Mouse (Mus musculus) c-Kit-positive CD71-negative TER-119-negative erythroid progenitor cells, embryonic 14.5 days (primary cell): ENCODE measurements around the gene Eif4e3.

Experiments
- DNase-seq: peaks from one replicate; pipeline ENCODE4 v3.0.0-alpha.2; 2013; ENCODE audit warnings: low read depth

Gene Eif4e3

DNA sequence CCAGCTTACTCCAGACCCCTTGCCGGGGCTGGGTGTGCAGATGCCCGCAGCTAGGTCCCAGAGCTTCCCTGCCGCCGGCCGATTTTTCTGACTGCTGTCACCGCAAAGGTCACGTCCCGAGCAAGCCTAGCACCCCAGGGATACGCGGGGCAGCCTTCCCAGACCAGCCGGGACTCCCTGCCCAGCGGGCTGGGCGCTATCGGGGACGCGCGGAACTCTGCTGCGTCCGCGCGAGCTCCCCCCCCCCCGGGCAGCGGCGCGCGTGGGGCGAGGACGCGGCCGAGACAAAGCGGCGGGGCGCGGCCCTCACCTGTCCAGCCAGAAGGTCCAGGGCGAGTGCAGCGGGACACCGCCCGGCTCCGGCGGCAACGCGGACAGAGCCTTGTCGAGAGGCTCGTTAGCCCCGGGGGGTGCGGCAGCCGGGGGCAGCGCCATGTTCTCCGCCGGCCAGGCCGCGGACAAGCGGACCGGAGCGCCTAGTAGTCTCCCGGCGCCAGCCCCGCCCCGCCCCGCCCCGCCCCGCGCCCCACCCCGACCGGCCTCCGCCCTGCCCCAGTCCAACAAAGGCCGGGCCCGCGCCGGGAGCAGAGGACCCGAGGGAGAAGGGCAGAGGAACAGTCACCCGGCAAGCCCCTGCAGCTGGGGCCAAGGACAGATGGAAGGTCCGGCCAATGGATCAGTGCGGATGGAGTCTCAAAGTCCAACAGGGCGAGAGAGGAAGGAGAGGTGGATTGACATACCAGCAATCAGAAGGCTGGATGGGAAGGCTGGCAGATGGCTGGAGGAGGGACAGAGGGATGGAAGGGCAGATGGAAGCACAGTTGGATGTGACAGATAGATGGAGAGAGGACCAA is at the start of gene Eif4e3, which contains the start of gene Gm20696:
TSS of gene Eif4e3 (minus strand) at position 454 of the 854 bp plus-strand sequence.
TSS of gene Gm20696 (minus strand) at position 480 of the 854 bp plus-strand sequence.
- no peak for DNase-seq

DNA sequence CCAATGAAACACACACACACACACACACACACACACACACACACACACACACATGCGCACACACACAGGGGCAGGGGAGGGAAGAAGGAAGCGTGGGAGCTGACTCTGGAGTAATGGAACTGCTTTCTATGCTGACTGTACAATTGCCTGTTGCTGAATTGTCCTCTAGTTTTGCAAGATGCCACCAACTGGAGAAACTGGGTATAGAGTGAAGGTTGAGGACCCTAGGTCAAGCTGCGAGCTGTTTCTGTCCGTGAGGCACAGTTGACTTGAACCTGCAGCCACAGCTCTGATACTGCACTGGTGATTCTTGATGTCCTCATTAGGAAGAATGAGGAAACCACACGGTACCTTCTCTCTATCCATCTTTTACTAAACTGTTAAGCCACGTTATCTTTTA is 49.3 kb upstream of the Eif4e3 start:
- DNase-seq = no peak

DNA sequence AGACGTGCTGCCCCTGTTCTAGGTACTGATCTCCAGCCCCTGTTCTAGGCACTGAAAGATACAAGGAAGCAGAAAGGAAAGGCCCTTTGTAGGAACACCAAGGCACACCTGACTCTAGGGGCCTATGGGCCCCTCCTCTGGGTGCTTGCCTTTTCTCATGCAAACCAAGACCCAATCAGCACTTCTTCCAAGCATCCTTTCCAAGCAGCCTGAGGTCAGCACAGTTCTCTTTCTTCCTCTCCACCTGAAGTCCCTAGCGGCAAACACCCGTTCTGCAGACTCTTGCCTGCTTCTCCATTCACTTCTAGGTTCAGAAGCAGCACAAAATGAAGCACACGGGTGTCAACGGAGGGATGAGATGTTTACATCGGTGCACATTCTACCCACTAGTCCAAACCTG is 48.6 kb upstream of the Eif4e3 start:
- DNase-seq = no peak

DNA sequence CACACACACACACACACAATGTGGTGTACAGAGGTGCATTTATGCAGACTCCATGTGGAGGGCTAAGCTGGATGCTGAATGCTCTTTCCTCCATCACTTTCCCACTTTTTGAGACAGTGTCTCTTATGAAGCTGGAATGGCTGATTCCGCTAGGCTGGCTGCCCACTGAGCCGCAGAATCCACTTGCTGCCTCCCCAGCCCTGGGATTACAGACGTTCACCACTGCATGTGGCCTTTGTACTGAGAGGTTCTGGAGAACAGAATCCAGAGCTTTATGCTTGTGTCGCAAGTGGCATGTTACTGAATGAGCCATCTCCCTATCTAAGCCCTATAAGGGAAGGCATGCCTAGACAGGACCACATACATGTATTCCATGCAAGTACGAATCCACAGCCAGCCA is 46.7 kb upstream of the Eif4e3 start:
- no peak for DNase-seq

DNA sequence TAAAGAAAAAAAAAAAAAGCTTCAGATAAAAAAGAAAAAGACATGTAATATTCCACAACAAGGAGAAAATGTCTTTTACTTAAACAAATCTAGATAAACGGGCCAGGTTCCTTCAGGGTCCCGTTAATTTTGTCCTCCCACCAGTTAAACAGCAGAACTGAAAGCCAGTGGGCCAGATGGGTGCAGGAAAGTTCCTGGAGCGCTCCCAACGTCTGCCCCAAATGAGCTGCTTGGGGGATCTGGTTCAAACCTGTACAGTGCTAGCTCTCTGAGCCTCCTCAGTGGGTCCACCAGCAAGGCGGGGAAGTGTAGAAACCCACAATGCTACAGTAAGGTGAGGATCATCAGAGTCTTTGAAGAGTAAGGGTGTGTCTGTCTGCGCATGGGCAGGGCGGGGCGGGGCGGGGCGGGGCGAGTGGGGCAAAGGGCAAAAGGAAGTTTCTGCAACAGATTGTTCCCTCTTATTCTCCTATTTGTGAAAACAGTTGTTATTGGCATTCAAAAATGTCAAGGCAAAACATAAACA is 45.1 kb upstream of the Eif4e3 start:
- DNase-seq = no peak

DNA sequence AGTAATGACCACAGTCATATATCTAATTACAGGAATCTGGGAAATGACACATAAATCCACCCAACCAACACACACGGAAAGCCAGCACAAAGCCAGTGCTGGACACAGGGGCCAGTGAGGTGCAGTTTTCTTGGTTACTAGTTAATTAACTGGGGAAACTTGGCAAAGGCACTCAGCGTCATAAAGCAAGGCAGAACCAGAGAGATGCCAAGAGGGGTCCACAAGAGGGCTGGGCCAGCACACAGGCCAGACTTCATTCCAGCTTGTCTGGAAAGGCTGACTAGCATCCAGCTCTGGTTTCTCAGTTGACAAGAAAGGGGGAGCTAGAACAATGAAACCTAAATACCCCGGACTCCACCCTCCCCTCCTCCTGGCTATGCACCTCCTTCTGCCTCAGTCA is 33.9 kb upstream of the Eif4e3 start:
- DNase-seq = no peak

DNA sequence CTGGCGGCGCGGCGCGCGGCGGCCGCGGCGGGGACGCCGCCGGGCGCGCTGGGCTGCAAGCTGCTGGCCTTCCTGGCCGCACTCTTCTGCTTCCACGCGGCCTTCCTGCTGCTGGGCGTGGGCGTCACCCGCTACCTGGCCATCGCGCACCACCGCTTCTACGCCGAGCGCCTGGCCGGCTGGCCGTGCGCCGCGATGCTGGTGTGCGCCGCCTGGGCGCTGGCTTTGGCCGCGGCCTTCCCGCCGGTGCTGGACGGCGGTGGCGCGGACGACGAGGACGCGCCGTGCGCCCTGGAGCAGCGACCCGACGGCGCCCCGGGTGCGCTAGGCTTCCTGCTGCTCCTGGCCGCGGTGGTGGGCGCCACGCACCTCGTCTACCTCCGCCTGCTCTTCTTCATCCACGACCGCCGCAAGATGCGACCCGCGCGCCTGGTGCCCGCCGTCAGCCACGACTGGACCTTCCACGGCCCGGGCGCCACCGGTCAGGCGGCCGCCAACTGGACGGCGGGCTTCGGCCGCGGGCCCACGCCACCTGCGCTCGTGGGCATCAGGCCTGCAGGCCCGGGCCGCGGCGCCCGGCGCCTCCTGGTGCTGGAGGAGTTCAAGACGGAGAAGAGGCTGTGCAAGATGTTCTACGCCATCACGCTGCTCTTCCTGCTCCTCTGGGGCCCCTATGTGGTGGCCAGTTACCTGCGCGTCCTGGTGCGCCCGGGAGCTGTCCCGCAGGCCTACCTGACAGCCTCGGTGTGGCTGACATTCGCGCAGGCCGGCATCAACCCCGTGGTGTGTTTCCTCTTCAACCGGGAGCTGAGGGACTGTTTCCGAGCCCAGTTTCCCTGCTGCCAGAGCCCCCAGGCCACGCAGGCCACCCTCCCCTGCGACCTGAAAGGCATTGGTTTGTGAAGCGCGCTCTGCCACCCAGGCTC is 26.6 kb upstream of the Eif4e3 start:
- no peak for DNase-seq

DNA sequence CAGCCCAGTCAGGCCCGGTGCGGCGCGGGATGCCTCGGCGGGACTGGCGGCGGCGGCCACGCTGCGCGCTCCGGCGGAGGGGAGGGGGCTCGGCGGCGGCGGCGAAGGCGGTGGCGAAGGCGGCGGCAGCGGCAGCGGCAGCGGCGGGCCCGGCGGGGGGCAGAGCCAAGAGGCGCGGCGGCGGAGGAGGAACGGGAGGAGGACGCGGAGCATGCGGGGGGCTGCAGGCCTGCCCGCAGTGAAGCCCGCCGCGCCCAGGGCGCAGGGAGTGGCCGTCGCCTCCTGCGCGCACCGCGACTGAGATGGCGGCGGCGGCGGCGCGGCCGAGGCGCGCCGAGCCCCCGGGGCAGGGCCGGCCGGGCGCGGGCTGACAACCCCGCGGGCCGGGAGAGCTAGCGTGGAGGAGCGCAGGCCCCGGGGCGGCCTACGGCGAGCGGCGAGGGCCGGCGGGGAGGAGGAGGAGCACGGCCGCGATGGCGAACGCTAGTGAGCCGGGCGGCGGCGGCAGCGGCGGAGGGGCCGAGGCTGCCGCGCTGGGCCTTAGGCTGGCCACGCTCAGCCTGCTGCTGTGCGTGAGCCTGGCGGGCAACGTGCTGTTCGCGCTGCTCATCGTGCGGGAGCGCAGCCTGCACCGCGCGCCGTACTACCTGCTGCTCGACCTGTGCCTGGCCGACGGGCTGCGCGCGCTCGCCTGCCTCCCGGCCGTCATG is 25.8 kb upstream of the Eif4e3 start, which contains the start of gene Gpr27:
TSS of gene Gpr27 (plus strand) at position 474 of the 710 bp plus-strand sequence.
- no peak for DNase-seq

DNA sequence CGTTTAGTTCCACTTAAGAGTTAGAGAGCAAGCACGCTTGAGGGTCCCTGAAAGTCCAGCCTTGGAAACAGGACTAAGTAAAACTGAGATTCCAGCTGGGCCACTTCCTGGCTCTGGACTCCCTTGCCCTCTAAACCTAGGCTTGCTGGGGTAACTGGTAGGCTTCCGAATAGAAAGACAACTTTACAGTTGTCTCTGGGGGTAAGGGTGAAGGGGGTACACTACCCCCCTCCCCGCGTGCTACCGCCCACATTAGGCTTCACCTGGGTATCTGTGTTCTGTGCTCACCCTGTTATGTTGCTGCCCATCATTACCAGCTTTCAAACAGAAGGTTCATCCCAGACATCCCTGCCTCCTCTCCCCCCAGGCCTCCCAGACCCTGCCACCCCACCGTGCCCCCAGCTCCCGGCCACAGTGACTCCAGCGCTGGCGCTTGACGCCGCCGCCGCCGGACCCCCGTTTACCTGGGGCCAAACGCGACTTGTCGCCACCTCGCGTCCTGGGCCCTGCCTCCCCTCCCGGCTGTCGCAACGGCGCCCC is 25.2 kb upstream of the Eif4e3 start:
- no peak for DNase-seq

DNA sequence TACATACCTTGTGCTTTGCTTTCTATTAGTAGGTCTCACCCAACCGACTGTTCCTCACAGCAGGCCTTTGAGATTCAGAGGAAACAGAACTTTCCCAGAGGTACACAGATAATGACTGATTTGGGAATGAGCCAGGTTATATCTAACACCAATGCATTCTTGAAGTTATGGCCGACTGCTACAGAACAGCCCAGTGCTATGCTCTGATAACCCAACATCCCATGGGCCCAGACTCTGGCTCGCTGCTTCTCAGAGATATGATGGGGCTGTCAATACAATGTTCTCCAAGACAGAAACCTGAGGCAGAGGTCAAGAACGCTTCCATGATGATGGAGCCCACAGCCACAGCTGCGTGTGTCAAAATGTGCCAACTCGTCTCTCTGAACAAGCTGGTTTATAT is 21.9 kb upstream of the Eif4e3 start:
- no peak for DNase-seq

DNA sequence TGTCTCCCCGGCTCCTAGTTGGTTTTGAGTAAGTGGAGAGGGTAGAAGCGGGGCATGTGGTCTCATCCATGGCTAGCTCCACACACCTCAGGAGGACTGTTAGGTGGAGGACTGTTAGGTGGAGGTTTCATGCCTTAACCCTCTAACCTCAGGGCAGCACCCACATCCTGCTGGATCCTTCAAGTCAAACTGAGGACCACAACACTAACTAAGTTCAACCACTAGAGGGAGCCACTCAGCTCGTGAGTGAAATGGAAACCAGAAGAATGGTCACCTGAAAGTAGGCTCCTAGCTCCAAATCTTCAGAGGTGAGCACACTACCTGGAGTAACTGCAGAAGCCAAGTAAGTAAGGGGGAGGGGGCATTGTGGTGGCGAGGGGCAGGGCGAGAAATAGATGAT is 18.3 kb upstream of the Eif4e3 start:
- DNase-seq = peak; percentile 36

DNA sequence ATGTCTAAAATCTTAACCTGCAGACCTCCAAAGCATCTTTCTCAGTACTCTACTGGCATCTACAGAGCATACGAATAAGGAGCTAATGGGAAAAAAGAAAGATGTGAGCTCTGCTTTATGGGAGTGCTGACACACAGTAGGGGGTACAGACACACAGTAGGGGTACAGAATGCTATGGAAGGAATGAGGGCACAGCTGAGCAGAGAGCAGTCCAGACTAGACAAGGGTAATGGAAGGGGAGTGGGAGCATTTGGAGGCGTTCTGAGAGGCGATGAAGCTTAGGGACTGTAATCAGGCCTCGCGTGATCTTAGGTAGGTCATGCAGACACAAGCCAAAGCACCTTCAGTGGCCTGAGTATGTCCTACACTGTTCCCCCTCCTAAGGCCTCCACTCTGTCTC is 17.4 kb upstream of the Eif4e3 start:
- DNase-seq = no peak

DNA sequence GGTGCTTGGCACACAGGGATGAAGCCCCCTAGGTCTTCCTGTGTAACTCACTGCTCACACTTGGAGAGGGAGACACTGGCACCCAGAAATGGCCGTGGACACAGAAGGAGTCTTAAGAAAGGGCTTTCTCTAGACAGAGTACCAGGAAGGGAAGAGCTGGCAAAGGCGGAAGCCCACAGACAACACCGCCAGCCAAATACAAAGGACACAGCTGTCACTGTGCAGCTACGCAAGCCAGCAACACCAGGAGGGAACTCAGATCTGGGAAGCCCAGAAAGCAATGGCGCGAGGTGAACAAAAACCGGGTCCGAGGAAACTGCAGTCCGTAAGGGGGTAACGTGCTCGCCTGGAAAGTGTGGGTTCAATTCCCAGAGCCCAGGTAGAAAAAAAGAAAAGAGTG is 11.5 kb upstream of the Eif4e3 start:
- DNase-seq = no peak

DNA sequence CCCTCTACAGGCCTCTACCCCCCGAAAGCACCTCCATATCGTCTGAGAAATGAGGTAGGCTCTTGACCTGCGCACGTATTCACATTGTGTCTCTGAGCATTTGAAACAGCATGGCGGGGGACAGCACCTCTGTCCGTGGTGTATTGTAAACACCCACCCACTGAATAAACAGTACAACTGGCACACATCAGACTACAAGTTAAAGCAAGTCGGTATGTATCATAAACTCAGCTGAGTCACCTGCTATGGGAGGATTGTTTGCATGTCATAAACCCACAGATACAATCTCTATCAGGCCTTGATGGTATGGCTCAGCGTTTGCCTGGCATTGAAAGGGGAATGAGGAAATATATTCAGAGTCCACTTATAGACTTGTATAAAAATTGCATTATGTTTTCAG is 10.8 kb upstream of the Eif4e3 start:
- DNase-seq = no peak

DNA sequence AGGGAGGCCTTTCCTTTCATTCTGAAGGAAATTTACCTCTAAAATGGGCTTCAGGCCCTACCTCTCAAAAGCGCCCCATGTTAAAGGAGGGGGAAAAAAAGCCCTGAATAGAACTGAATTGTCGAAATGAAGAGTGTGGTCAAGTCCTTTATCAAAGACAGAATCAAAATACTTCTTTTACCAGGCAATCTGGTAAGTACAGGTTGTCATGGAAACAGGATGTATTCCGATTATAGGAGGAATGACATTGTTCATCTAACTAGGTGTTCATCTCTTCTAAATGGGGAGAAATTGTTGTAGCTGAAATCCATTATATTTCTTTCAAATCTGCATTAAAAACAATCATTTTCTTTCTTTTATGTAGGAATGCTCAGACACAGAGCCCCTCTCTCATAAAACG is 7.9 kb upstream of the Eif4e3 start:
- no peak for DNase-seq

DNA sequence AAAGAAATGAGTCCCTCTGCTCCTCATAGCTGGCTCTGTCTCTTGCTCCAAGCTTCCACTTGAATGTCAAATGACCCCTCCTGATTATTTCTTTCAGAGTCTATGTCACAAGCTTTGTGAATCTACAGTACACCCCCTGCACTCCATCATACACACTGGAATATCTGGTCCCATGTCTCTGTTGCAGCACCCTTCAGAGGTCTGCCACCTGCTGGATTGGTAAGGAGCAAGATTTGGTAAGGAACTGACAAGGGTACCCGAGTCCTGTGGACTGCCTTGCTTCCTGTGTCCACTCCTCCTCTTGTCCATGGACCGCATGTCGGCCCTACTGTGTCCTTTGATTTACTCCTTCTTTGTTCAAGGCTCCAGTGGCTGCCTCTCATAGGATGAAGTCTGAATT is 5.2 kb upstream of the Eif4e3 start:
- no peak for DNase-seq

DNA sequence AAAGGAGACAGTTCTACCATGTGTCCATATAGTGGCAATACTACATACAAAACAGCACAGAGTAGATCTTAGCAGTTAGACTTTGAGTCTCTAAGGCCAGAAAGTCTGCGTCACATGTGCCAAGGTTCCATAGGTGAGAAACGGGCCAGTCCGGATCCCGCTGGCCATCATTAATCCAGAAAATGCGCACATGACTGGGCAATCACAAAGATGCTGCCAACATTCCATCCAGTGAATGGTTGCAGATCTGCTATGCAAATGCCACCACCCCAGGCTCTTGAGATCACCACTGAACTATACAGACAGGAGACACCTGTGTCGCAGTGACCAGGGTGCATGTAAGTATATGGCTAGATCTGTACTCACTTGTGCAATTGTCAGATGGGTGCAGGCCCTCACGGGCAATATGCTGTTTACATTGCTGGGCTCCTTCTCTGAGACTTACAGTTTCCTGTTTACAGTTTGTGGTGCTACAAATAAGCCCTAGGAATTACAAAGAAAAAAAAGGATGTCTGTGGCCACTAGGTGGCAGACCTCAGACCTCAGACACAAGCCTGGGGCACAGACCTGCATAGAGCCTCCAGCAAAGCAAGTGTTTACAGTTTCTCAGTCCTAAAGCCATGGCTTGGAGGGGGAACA is 4.0 kb upstream of the Eif4e3 start:
- DNase-seq = peak; percentile 50

DNA sequence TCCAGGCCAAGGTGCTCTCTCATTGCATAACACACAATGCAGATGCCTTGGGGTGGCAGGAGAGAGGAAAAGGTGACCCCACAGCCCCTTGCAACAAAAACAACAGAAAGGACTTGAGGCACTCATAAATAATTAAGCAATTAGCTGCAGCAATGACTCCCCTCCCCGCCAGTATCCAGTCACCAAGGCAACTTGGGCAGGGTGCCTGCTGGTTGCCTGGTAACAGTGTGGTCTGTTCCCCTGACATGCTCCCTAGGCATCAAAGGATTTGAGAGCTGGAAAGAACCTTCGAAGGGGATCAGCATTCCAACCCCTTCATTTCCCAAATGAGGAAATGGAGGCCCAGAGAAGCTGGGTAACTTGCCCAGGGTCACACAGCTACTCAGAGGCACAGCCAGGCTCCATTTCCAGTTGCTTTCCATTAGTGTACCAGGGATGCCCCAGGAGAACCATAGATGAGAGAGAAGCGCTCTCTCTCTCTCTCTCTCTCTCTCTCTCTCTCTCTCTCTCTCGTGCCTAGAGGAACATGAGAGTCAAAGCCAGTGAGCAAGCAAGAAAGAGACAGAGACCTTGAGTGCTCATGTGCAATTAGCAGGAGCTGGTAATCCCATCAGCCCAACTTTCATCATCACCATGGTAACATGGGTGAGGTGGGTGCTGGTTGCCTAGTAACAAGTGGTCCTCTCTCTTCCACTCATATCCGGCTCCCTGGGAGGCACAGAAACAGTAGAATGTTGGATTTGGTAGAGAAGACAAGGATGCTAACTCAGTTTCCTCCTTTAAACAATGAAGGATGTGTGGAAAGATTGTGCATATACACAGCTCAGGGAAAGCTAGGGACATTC is 3.1 kb upstream of the Eif4e3 start:
- no peak for DNase-seq

DNA sequence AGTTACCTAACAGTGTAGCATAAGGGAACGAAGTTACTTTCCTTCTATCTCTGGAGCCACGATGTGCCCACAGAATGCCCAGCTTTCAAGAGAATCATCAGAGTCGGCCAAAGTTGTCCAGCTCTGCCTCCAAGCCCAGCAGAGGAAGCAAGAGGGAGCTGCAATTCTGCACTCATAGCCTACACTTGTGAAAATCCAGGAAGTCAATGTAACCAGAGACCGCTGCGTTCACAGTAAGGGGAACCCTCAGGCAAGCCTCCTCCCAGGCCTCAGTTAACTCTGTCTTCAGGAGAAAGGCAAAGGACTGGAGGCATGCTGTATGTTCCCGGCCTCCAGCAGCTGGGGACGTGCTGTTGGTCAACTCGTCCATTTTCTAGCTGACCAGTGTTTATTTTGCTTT is 719 bp upstream of the Eif4e3 start:
- no peak for DNase-seq
